Mouse (Mus musculus) thymus, postnatal 0 days (tissue): ENCODE results near the gene Aqp5. TPM values are rescaled to one million over a fixed set of nuclear protein-coding genes. Genes with fewer than 3 reads are reported as not detected.

Experiments used
- DNase-seq: peaks from one replicate; pipeline ENCODE4 v3.0.0-alpha.2; 2015; ENCODE audit warnings: low spot score
- polyA plus RNA-seq: library from polyadenylated mRNA; unstranded; fragments of >200 nt; fragmentation: Nextera tagmentation; extraction: Ambion mirVana; gene quantifications from 2 replicates; pipeline ENCODE4 v1.2.1, GENCODE M21; 2015

Gene Aqp5
- polyA plus RNA-seq, 1 experiment from 2014 or later, result 3.6 TPM

DNA sequence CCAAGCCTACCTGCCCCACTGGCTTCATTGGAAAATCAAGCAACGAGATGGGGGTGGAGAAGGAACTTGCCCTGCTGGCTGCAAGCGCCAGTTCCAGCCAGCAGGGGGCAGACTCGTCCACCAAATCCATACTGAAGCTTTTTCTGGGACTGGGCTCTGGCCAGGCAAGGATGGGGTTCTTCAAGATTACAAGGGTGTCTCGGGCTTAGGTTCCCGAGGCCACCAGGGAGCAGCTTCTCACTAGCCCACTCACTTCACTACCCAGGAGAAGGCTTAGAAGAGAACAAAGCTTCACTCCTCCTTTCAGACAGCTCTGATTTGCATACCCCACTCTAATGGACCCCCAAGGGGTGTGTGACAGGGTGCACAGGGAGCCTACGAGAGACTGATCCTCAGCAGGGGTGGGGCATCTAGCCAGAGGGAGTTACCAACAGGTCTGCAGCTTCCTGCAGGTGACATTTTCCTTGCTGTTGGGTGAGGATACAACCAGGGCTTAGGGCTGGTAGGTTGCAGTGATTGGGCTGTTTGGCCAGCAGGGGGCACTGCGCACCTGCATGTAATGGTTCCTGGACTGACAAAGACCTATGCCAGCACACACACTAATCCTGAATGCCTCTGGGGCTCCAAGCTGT is 5.6 kb downstream of the Aqp5 start:
- peak; percentile 80 for DNase-seq

DNA sequence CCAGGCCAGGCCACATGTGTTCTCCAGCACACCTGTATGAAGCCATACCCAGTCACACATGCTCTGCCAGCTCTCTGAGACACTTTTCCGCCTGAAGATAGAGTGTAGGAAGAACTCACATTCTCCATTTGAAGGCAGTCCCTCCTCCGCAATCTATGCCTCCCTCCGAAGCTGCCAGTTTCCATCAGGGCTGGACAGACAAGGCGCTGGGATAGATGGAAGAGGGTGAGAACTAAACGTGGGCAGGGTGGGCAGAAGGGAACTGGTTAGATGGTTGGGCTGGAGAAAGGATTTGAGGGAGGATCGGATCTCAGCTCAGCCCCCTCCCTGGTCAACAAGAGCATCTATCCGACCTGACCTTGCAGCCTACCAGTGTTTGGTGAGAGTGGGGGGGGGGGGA is 6.3 kb downstream of the Aqp5 start:
- DNase-seq, result no peak

DNA sequence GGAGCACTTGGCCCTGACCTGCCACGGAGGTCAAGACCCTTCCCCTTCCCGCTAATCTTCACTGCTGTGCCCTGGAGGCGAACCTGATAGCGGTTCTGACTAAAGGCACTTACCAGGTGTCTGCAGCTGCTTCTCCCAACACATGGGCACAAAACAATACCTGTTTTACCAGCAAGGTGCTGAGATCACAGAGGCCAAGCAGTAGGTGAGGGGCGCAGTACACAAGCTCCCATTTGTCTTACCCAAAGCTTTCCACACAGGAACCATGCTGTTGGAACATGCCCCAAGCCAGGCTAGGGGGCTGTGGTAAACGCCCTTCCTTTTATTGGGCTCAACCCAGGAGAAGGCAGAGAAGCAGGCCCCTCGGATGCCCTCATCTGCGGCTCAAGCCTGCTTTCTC is 7.0 kb downstream of the Aqp5 start:
- DNase-seq, result no peak

DNA sequence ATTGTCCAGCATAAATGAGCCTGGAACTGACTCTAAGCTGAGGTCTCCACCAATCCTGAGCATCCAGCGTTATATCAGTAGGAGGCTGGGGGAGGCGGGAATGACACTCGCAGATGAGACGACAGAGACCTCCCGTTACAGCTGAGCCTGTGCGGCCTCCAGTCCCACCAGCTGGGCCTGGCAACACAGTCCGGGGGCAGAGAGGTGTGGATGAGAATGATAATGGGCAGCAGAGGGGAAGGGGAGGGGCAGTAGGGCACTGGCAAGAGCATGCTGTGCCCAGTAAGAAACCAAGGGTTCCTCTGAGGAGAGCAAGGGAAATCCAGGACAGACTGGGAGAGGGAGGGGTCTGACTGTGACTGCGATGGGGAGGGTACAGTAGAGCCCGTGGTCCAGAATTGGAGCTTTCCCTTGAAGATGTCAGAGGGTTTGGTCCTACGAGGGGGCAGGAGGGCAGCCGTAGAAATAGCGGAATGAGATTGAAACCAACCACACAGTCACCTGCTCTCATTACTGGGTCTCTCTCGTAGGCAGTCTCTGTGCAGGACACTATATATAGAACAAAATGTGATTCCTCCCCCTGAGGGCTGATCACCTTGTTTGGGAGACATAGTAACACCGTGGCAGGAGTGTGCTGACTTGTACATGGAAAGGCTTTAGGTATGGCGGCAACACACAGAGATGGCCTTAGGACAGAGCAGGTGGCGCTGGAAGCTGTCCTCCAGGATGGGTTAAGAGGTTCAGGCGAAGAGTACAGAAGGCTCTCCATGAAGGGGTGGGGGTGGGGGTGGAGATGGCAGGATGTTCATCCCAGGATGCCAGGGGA is 8.9 kb downstream of the Aqp5 start:
- no peak for DNase-seq

DNA sequence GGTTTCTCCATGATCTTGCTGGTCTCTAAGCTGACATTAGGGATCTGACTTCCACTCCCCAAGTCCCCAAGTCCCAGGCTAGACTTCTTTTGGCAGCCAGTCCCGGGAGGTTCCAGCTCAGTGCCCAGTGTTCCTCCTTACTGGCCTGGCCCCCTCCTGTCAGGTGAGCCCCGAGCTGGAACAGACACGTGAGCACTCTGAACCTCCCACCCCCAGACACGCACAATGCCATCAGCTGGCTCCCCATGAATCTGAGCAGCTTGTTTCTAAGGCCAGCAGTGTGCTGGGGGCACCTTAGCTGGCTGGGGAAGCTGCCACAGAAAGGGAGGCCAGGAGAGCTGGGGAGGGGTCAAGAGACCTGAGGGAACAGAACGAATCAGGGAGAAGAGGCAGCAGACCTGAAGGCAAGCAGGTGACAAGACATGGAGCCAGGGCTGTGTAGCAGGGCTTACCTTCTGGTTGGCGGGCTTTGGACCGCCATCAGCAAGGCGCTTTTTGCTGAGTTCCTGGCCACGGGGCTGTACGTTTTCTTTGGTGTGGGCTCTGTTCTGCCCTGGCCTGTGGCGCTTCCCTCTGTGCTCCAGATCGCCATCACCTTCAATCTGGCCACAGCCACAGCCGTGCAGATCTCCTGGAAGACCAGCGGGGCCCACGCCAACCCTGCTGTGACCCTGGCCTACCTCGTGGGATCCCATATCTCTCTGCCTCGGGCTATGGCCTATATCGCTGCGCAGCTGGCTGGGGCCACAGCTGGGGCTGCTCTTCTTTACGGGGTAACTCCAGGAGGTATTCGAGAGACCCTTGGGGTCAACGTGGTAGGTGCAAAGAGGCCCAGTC is 10.6 kb downstream of the Aqp5 start, which contains the start of gene Aqp6:
Gene Aqp6 (plus strand): TSS at position 415 of the 837 bp plus-strand sequence.
- no peak for DNase-seq

DNA sequence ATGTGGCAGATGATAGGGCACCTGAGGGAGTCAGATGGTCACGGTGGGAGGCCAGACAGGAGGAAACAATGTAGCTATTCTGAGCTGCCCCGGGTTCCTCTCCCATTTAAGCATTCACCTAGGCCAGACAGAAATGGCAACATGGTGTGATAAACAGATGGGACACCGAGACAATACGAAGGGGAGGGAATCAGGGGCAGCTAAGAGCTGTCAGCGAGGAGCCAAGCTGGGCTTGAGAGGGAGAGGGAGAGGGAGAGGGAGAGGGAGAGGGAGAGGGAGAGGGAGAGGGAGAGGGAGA is 11.2 kb downstream of the Aqp5 start:
- no peak for DNase-seq

DNA sequence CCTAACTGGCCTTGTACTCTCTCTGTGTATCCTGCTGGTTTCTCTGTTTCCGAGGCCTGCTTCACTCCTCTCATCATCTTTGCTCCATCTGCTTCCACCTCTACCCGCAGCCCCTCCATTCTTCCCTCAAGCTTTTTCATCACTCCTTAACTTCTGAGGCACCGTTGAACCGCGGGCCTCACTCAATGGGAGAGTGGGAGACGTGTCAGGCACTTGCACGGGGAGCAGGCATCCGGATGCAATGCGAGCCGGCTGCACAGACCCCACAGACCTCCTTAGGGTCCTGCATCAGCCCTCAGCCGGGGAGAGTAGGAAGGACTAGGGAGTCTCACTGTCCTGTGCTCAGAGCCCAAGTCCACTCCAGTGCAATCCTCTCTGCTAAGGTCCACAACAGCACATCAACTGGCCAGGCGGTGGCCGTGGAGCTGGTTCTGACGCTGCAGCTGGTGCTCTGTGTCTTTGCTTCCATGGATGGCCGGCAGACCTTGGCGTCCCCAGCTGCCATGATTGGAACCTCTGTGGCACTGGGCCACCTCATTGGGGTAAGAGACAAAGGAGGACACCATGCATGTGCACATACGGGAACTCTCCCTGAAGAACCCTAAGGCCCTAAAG is 11.7 kb downstream of the Aqp5 start:
- DNase-seq, result no peak

DNA sequence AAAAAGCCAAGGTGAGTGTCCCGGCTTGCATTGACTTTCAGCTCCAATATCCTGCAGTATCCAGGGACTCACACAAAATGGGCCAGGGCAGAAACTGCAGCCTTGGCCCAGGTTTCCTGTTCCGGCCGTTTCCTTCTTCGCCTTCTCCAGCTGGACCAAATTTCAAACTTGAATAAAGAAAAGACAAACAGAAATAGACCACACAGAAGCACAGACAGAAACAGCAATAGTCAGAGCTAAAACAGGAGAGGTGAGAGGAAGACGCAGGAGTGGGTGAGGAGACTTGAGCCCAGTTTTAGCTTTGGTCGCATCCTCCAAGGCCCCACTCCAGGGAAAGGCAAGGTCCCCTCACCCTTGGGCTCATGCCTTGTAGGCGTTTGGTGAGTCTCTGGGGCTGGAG is 12.6 kb downstream of the Aqp5 start:
- DNase-seq, result no peak

DNA sequence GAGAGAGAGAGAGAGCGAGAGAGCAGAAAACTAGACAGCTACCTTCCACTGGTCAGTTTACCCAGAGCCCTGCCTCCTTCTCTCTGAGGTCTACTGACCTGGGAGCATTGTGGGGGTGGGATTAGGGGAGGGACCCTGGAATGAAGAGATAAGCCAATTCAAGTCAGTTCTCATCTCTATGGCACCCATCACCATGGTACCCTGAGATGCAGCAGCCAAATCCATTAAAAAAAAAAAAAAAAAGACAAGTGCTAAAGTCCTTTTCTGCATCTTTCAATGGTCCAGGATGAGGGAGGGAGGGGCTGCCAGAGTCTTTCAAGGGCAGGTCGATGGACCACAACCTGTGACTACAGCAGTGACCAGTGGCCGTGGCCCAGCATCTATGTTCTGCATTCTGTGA is 15.0 kb downstream of the Aqp5 start:
- no peak for DNase-seq

DNA sequence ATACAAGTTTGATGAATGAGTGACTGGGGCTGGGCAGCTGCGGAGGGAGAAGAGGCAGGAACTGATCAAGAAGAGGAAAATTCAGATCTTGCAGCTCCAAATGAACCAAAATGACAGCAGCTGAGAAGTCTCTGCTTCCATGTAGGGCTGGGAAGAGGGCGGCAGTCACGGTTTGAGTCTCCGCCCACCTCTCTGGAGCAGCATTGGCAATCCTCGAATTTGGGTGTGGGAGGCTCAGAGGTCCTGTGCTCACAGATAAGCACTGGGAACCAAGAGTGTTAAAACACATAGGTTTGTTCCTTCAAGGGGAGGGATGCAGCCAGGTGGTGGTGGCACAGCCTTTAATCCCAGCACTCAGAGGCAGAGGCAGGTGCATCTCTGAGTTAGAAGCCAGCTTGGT is 15.9 kb downstream of the Aqp5 start:
- no peak for DNase-seq

DNA sequence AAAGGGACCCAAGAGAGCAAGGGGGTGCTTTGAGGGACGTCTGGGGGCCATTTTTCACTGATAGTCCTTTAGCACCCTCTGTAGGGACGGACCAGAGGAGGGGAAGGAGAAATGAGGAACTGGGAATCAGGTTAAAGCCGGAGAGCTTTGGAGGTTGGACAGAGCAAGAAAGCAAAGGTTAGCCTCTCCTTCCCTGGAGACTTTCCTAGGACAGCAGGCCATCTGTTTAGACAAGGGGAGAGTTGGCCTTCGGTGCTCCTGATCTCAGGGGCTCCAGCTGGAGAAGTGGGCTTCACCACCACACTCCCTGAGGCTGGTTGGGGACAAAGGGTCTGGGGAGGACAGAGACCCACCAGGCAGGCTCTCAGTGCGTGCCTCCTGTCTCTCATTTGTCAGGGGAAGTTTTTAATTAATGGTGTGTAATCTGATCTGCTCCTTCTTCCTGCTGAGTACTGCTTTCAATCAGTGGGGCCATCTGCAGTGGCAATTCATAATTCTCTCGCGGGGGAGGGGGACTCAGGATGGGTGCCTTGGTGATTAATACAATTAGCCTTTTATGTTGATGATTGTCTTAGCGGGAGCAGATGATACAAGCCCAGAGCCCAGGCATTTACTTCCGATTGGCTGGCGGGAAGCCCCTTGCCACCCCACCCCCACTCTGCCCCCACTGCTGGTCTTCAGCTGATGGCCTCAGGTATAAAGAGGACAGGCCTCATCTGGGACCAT is 17.0 kb downstream of the Aqp5 start:
- no peak for DNase-seq

DNA sequence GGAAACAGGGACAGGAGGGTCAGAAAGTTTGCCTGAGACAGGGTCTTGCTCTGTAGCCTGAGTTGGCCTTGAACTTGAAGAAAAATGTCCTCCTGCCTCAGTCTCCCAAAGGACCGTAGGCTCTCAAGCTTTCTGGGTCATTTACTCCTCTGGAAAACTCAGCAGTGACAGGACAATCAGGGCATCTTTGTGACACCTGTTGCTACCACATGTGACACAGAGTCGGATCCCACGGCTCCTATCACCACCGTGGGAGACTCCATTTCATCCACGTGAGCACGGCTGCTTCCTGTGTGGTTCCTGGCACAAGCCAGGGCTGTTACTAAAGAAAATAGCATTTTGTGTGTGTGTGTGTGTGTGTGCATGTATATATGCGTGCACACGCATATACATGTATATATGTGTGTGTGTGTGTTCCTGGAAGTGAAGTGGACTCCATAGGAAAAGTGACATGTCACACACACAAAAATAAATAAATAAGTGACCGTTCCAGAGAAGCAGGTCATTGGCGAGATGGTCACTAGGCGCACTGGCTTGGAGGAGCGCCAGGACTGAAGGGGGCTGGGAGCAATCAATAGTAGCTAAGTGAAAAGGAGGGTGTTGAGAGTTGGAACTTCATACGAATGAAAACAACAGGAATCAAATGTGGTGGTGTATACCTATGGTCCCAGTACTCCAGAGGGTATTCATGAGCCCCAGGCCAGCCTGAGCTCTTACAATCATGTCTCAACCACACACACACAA is 18.0 kb downstream of the Aqp5 start:
- no peak for DNase-seq

DNA sequence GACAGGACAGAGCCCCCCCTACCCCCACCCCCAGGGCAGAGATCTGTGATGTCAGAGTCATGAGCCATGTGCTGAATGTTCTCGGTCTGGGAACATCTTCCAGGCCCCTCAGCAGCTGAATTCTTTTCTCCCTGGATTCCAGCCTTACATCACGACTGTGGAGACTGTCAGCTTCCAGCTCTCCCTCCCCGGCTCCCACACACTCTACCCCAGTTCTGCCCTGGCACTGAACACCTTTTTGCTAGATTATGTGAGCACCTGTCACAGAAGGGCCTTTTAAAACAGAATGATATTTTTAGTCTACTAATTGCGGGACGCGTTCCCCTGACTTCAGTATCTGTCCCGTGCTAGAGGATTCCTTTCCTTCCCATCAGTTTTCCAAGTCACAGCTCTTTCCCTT is 21.0 kb downstream of the Aqp5 start:
- no peak for DNase-seq

DNA sequence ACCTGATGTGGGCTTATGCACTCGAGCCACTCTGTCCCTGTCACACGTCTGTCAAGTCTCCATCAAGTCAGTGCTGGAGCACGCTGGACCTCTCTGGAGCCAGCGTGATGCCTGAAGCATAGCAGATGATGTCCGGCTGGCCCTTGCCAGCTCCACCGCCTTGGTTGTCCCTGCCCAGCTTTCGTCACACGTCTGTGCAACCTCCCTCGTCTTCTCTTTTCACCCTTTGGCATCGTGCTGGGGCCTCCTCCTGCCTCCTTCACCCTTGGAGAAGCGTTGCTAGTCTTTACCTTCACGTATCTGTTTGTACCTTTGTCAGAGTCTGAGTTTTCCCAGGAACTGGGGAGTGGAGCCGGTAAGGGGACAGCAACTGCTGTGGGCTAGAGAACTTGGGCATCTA is 23.7 kb downstream of the Aqp5 start:
- no peak for DNase-seq

DNA sequence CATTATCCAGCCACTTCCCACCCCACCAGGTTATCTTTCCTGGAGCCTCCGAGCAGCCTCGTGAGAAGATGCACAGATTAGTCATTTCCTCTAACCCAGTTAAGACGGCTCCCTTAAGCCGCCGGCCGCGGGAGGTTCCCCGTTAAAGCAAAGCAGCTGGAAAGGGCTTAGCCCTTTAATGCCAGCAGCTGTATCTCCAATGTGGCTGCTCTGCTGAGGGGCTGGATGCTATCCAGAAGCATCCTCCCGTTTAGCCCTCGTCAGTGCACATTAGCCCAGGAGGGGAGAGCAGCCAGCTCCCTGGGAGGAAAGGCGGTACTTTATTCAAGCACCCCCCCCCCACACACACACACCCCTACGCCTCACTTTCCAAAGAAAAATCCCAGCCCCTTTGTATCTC is 24.2 kb downstream of the Aqp5 start:
- DNase-seq, result no peak

DNA sequence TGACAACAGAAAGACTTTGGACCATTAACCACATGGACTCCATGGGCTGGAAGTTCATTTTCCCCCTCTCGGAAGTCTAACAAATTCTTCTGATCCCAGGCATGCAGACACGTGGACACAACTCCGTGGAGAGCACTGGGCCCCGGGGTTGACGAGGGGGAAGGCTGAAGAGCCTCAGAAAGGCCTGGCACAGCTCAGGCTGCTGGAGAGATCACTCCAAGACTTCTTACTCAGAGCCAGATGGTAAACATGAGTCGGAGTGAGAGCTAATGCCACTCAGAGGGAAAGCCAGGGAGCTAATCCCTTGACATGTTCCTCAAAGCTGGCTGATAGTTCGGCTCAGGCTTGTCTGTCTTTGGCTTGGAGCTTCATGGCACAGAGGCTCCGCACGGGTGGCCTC is 24.7 kb downstream of the Aqp5 start:
- no peak for DNase-seq

DNA sequence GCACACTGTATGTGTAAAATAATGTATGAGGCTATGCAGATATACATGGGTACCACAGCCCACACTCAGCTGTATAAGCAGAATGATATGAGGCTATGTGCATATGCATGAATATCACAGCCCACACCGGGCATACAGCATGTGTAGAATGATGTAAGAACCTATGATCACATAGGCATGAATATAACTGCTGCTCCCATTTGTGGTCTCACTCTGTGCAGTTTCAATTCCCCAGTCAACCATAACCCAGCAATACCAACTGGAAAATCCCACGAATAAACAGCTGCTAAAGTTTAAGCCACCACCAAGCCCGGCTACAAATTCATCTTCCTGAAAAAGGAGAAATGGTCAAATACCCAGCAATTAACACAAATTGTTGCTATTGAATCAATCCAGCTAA is 28.0 kb downstream of the Aqp5 start:
- no peak for DNase-seq

DNA sequence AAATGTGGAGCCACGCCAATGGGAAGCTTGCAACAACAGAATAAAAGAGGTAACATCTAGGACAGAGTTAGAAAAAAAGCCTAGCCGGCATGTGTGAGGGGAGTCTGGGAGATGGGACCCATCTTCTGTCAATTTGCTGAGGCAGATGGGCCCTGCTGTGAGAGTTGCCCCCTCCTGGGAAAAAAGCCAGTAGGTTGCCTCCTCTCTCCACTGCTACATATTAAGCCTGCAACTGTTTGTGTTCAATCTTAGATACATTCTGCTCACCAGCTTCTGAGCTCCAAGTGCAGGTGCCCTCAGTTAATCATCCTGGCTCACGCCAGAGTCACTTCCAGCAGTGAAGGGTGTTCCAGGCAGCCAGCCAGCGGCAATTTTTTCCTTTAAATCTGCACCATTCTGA is 29.2 kb downstream of the Aqp5 start:
- DNase-seq, result no peak

DNA sequence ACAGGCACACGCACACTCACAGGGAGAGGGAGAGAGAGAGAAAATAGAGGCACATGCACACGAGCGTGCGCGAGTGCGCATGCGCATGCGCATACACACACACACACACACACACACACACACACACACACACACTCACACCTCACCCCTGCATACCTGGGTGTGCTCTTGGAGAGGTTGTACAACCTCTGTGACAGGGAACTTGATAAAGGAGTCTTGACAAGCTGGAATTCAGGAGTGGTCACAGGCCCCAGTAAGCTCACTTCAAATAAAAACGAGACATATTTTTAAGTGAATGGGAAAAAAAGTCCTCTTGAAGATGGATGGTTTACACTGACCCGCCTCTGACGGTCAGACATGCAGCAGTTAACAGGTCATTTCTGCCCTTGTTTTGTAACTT is 31.5 kb downstream of the Aqp5 start:
- DNase-seq, result no peak

DNA sequence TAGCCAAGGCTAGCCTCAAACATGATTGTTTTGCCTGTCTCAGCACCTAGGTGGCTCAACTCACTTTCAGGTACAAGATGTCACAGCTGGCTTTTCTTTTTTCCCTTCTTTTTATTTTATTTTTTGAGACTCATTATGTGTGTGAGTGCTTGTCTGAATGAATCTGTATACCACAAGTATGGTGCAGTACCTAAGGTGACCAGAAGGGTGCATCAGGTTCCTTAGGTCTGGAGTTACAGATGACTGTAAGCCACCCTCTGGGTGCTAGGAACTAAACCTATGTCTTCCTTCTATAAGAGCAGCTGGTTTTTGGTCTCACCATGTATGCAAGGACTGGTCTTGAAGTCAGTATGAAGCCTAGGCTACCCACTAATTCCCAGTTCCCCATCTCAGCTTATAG is 41.0 kb downstream of the Aqp5 start:
- DNase-seq, result peak; percentile 40

DNA sequence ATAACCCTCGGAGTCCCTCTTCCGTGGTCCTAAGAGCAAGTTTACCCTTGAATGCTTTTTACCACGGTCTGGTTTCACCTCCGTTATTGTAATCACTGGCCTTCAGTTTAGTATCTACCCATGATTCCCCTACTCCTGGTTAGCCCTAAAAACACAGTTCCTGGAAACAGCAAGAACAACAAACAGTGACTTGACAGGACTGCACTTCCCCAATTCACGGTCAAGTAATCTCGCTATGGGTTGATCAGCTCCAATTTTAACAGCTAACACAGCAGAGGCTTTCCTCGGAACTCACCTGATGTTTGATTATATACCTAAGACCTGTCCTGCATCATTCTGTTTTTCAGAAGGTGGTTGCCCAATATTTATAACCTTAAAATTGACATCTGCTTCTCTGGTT is 44.1 kb downstream of the Aqp5 start:
- DNase-seq, result no peak
